ENCODE assay signal across 8 mouse cellular contexts in genomic region chr14:45388345-45389181, GRCm38 (mm10). TPM values are rescaled to one million over a fixed set of nuclear protein-coding genes. Genes with fewer than 3 reads are reported as not detected.
A peak's percentile ranks its signal among the peaks of the same experiment; 100 is the strongest.
DNase-seq lines count a peak whose midpoint lies in the region; ATAC-seq and TF ChIP-seq lines count a peak whose summit lies in the region.

No protein-coding gene starts in this region.

- peak overlapping the region; percentile 90 for H3K4me3 ChIP-seq in intestine, postnatal 0 days (ENCODE audit: low read depth, low read length)
- H3K4me3 ChIP-seq in midbrain, embryonic 10.5 days, result peak overlapping the region; percentile 84

- intact Hi-C loops in left cerebral cortex, postnatal 36 days (cut with DNase I), result loop anchor here (5.0 kb wide), 1 partner anchor 51 kb away; no protein-coding TSS in a partner anchor

- peaks cover 2% of the 10 kb centered on the region; the same call in 1 of the 2 replicates for H3K4me1 ChIP-seq in intestine, postnatal 0 days (replicated peaks; ENCODE audit: control insufficient read depth, insufficient read depth, low read length)
- peaks cover 22% of the 10 kb centered on the region for H3K4me1 ChIP-seq in midbrain, embryonic 10.5 days

- peak overlapping the region; percentile 93 for H3K9ac ChIP-seq in intestine, postnatal 0 days (ENCODE audit: low read depth, low read length)

- no peaks in the 10 kb centered on the region for H3K27me3 ChIP-seq in intestine, postnatal 0 days (replicated peaks; ENCODE audit: control insufficient read depth, insufficient read depth, low read length)
- no peaks in the 10 kb centered on the region for H3K27me3 ChIP-seq in midbrain, embryonic 10.5 days (ENCODE audit: low read depth, poor library complexity, severe bottlenecking)

- peak overlapping the region; percentile 93 for H3K27ac ChIP-seq in intestine, postnatal 0 days (ENCODE audit: low read depth, low read length)
- peak overlapping the region; percentile 91 for H3K27ac ChIP-seq in midbrain, embryonic 10.5 days (replicated peaks)

- DNase-seq in adrenal gland, postnatal 10 days, result peak; percentile 98
- DNase-seq in embryo, embryonic 9.5 days (ENCODE audit: extremely low spot score), result peak; percentile 88
- peak; percentile 91 to 93 for DNase-seq in gastrocnemius, postnatal 4 days (ENCODE audit: low spot score in 2 of 2)
- DNase-seq in left cerebral cortex, postnatal 36 days (ENCODE audit: low spot score in 2 of 2), result peak; percentile 89 to 94
- peak; percentile 88 for DNase-seq in midbrain, embryonic 10.5 days (ENCODE audit: low spot score)
- peak; percentile 85 for DNase-seq in right cerebral cortex, postnatal 4 days
- peak; percentile 93 for DNase-seq in yolk sac, embryonic 10.5 days (ENCODE audit: low spot score)

- TF ChIP-seq CTCF in intestine, postnatal 0 days (IDR thresholded peaks at IDR 0.05; ENCODE audit: low read depth), result peak; percentile 60

- 1% methylated on average over 62 of the region's 71 CpGs for WGBS in intestine, postnatal 0 days
- under 1% methylated on average over 71 of the region's 71 CpGs for WGBS in midbrain, embryonic 10.5 days

- no peaks in the 10 kb centered on the region for H3K9me3 ChIP-seq in intestine, postnatal 0 days (ENCODE audit: control insufficient read depth)
- H3K9me3 ChIP-seq in midbrain, embryonic 10.5 days (replicated peaks), result no peaks in the 10 kb centered on the region

- no peaks in the 10 kb centered on the region for H3K36me3 ChIP-seq in intestine, postnatal 0 days (ENCODE audit: control insufficient read depth, insufficient read depth)
- H3K36me3 ChIP-seq in midbrain, embryonic 10.5 days, result no peaks in the 10 kb centered on the region

- peak; percentile 98 for ATAC-seq in intestine, postnatal 0 days

- H3K4me2 ChIP-seq in intestine, postnatal 0 days (replicated peaks; ENCODE audit: low read depth), result peak overlapping the region; percentile 90

RNA-seq across cellular contexts. Expression of gene Gnpnat1, which starts 16.1 kb away (rescaled TPM):
- 10 to 100 TPM; 31.9 to 36.4 TPM for total RNA-seq in adrenal gland, postnatal 10 days (2021)
- total RNA-seq in gastrocnemius, postnatal 4 days (2021), result 10 to 100 TPM; 16.2 to 18.8 TPM
- polyA plus RNA-seq in intestine, postnatal 0 days (2015; fragmentation: Nextera tagmentation; extraction: Ambion mirVana), result 37.8 and 40.9 TPM in 2 replicates
- 10 to 100 TPM; 14.3 to 14.6 TPM for total RNA-seq in left cerebral cortex, postnatal 36 days (2021)
- polyA plus RNA-seq in midbrain, embryonic 10.5 days (2016; fragmentation: Nextera tagmentation; extraction: Ambion mirVana), result 37.8 and 42.4 TPM in 2 replicates

RNA-seq across cellular contexts. Expression of gene Styx, which starts 37.7 kb away (rescaled TPM):
- total RNA-seq in adrenal gland, postnatal 10 days (2021), result 10 to 100 TPM; 29.8 to 41.3 TPM
- total RNA-seq in gastrocnemius, postnatal 4 days (2021), result 10 to 100 TPM; 62.3 to 69.6 TPM
- 40.1 and 46.5 TPM in 2 replicates for polyA plus RNA-seq in intestine, postnatal 0 days (2015; fragmentation: Nextera tagmentation; extraction: Ambion mirVana)
- total RNA-seq in left cerebral cortex, postnatal 36 days (2021), result 10 to 100 TPM; 18.5 to 21.0 TPM
- 39.3 and 40.0 TPM in 2 replicates for polyA plus RNA-seq in midbrain, embryonic 10.5 days (2016; fragmentation: Nextera tagmentation; extraction: Ambion mirVana)

RNA-seq across cellular contexts. Expression of gene Psmc6, which starts 59.0 kb away (rescaled TPM):
- total RNA-seq in adrenal gland, postnatal 10 days (2021), result 100 to 1,000 TPM; 109 to 113 TPM
- total RNA-seq in gastrocnemius, postnatal 4 days (2021), result 100 to 1,000 TPM; 116 to 134 TPM
- polyA plus RNA-seq in intestine, postnatal 0 days (2015; fragmentation: Nextera tagmentation; extraction: Ambion mirVana), result 98.6 and 98.8 TPM in 2 replicates
- total RNA-seq in left cerebral cortex, postnatal 36 days (2021), result 100 to 1,000 TPM in 1 of 2 experiments, 10 to 100 TPM in 1; 83.4 to 116 TPM
- polyA plus RNA-seq in midbrain, embryonic 10.5 days (2016; fragmentation: Nextera tagmentation; extraction: Ambion mirVana), result 205 and 210 TPM in 2 replicates

Comparison
In these comparisons a context has a peak if more than half of its experiments do, and no peak if none do; other contexts are left out.
1. Peak in every context shown above with its lines: DNase-seq, ATAC-seq, H3K4me3 ChIP-seq and H3K27ac ChIP-seq.